Mouse (Mus musculus) adrenal gland, adult 8-10 months (tissue): Measurements from ENCODE around the gene Ccdc9b. TPM values are rescaled to one million over a fixed set of nuclear protein-coding genes. Genes with fewer than 3 reads are reported as not detected.

ENCODE experiments used
- DNase-seq: peaks from one replicate; pipeline ENCODE4 v3.0.0; 2022
- total RNA-seq, 4 experiments: library from RNA; stranded (reverse); gene quantifications; 2 replicates each; pipeline ENCODE4 v1.2.4; 2022

The Ccdc9b gene
- total RNA-seq, 4 experiments from 2014 or later, result 5.3 to 18.8 (median 11.2) TPM

DNA sequence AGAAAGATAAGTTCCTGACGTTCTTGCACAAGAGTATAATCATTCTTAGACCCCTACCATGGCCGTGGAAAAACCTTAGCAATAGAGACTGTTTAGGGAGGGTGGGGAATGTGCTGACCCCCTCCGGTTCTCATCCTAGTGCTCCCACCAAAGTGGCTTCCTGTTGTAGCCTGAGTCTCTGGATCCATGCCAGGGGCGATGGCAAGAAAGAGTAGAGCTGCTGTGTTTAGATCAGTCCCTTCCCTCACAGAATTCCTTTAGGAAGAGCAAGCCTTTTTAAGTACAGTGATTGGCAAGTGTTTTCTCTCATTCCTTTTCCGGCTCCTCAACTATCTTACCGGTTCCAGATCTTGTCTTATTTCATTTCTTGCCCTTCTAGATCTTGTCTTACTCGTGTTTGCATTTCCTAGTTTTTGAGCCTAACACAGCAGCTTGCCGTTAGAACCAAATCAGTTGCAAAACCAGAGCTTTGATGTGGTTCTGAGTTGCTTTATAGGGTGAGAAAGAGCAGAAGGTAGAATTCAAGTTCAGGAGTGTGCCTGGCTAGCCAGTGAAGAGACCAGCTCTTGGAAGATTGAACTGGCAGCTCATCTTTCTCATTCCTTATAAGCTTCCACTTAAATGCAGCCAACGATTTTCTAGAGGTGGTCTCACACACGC, 15.0 kb downstream of the Ccdc9b start:
- DNase-seq, result no peak

DNA sequence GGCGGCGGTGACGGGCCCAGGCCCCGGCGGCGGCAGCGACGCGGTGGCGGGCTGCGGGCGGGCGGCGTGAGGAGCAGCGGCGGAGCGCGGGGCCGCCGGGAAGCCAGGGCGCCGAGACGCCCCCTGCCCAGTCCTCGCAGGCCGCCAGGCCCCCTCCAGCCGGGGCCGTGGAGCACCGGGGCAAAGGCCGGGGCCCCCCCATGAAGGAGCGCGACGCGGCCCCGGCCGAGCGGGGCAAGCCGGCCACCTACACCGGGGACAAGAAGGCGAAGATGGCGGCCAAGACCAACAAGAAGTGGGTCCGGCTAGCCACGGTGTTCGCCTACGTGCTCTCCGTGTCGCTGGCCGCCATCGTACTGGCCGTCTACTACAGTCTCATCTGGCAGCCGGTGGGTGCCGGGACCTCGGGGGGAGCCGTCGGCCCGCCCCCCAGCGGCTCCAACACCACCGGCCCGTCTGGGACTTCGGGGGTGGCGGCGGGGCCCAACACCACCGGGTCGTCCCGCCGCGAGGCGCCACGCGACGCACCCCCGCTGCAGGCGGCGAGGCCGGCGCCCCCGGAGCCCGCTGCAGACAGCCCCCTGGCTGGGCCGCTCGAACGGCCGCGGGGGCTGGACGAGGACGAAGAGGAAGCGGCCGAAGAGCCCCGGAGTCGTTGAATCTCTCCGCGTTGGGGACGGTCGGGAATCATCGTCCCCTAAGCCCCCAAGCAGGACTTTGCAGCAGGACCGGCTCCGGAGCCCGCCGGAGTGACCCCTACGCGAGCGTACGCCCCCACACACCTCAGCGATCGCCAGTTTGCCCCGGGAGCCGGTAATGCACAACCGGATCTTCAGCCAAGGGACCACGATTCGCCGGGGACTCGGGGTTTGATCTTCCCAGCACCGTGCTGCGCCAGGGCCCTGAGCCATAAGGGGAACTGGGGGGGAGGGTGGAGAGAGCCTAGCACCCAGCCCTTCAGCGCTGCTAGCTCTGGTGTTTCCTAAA, 16.3 kb downstream of the Ccdc9b start:
- DNase-seq, result no peak

DNA sequence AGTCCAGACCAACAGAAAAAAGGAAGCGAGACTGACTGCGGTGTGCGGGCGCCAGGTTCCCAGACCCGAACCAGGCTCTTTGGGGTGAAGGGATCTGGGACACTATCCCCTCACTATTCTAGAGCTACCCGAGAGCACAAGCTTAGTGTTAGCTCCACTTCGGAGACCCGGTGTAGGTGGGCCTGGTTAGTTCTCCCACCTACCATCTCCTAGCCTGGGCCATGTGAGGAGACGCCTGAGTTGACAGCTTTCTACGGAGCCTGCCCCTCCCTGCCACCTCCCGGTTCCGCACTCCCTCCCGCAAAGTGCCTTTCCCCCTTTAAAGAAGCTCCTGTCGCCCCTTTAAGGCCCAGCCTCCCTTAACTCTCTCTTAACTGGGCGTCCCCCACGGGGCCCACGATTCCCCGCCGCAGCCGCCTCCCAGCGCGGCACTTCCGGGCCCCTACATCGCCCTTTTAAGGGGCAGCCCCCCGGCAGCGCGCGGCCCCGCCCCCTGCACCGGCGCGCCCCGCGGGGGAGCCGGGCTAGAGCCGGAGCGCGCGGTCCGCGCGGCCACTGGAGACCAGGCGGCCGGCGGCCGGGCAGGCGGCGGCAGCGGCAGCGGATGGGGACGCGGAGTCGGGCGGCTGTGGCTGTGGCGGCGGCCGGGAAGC, 17.1 kb downstream of the Ccdc9b start, which contains the start of gene Inafm2:
Gene Inafm2, plus strand, starts transcription at position 527 of the 653 bp plus-strand sequence.
- peak; percentile 91 for DNase-seq

DNA sequence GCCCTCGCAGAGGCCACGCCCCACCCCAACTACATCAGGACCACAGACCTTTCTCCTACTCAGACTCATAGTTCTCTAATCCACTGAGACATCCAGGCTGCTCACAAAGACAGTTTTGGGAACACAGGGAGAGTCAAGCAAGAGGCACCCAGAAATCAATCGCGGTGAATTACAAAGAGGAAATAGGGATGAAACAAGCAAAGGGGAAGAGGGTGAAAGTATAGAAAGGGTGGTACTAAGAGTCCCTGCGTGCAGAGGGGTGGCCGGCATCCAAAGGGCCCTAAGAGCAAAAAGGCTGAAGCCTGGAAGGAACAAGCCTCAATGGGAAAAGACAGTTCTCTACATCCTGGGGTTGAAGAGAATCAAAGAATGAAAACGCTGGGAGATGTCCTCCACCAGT, 17.8 kb downstream of the Ccdc9b start:
- DNase-seq, result no peak

DNA sequence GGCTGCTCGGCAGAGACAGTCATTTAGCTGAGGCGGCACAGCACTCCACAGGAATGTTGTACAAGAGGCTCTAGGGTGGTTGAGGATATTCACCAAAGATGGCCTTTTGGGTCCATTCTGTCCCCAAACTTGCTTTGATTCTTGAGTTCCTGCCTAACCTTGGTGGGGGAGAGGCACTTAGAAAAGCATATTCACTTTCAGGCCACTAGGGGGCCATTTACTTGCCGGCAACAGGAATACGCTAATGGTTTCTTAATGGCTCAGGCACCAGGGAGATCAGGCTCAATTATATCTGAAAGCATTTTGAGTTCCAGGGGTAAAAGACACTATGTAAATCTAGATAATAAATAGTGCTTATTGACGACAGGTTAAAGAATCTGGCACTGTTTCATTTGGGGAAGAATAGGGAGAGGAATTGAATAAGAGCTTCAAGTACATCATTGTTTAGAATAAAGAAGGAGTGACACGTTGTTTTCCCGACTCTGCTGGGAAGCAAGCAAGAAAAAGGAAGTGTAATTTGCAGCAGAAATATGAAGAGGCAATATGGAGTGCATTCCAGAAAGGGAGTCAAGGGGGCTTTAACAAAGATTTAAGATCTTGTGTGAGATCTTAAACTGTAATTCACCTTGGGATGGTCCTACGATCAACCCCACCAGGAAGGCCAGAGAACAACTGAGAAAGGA, 19.1 kb downstream of the Ccdc9b start:
- DNase-seq, result peak; percentile 18

DNA sequence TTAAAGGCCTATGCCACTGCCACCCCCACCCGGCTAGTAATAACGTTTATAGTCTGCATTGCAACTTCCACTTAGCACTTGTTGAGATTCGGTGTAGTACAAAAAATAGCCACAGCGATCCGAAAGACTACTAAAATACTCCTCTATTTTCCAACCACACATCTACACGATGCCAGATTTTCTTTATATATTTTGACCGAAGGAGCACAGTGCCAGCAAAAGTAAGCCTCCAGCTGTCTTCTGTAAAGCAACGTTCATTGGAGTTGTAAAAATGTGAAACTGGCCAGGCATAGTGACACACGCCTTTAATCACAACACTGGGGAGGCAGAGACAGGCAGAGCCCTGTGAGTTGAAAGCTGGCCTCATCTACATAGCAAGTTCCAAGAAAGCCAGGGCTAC, 21.3 kb downstream of the Ccdc9b start:
- no peak for DNase-seq

DNA sequence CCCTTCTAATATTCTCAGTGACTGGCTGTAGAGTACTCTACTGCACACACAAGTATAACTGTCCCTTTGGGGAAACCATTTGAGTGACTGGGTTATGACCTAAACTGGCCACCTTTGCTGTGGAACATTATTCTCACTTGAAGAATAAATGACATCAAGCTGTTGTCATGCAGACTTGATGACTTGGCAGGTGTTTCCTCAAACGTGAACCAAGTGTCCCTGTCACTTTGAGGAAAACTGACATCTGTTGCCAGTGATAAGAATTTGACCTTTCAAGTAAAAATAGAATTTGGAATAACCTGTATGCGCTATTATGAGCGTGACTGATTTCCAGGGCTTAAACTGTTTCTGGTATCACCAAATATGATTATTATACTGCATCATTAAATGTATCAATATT, 22.1 kb downstream of the Ccdc9b start:
- no peak for DNase-seq

DNA sequence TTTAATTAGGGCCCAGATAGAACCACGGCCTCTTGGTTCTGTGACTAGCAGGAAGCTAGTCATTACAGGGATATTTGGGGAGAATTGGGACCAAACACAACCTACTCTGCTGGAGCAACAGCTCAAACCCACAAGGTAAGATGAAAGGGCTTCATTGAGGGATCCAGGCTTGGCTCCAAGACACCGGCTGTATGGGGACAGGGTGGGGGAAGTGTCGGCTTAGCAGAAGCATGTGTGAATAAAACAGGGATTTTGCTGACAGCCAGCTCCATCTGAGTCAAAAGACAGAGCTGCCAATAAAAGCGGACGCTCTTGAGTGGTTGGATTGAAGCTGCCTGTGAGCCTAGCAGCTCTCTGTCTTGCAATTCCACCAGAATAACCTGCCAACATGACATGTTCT, 29.1 kb downstream of the Ccdc9b start:
- DNase-seq, result no peak

DNA sequence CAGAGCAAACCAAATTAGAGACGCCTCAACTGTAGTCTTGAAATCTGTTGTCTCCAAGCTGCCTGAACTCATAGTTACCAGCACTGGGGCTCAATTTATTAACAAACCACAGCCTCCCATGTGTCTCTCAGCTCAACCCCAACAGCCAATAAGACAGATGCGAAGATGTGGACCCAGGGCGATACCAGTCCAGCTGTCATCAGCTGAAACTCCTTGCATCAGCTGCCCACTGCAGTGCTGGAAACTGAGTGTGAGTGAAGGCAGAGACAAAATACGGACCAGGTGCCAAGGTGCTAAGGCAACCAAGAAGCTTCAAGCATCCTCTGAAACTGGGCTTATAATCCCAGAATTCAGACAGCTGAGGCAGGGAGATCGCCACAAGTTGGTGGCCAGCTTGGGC, 30.5 kb downstream of the Ccdc9b start:
- DNase-seq, result no peak

DNA sequence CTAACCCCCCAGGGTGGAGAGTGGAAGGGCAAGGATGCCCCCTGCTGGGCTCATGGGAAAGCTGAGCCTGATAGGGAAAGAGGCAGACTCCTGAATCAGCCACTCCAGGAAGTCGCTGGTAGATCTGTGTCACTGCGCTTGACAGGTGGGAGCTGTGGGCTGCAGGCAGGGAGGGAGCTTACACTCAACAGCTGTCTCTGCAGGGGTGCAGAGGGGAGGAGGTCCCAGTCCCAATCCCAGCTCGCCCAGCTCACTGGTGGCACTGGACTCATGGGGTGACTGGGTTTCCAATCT, 31.9 kb downstream of the Ccdc9b start:
- peak; percentile 79 for DNase-seq

DNA sequence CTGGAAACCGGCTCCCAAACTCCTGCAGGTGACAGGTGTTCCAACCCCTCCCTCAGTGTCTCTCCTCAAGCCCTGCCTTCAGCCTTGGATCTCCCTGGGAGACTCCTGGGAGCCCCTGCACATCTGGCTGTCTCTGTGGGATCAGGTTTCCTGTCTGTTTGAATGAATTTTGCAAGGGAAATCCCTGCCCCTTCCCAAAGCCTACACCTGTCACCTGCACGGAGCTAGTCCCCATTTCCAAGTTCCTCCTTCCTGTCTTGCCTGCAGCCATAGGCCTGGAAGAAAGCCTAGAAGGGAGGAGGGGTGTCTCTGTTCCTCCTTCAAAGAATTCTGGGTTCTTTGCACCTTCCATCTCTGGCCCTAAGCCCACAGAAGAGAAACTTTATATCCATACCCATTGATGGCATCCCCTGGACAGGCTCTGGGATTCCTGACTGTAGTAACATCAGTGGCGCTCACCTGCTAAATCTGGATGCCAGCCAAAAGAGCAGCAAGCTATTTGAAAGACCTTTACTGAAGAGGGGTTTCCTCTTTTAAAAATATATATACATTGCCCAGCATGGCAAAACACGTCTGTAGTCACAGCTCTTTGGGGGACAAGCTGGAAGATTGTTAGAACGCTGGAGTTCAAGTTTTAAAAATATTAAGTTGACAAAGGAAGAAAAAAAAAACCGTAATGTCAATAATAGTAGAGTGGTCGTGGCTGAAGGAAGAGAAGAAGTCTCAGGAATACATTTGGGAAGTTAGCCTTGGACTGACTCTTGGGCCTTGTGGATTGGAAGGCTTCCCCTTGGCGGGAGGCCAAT, 32.4 kb downstream of the Ccdc9b start:
- DNase-seq, result no peak

DNA sequence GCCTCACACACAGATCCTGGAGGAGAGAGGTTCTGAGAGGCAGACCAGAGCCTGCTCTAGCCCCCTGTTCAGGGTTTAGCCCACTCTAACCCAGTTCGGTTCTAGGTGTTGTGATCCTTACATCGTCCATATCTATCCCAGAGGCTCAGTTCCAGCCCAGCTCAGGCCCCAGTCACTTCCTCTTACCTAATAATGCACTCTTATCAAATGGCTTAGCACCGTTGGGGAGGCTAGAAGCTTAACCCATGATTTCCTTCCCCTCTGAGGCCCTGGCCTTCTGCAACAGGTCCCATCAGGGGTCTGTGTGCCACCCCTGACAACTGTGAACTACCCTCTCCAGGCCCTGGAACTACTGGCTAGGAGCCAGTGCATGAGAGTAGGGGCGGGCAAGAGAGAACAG, 33.3 kb downstream of the Ccdc9b start:
- no peak for DNase-seq

DNA sequence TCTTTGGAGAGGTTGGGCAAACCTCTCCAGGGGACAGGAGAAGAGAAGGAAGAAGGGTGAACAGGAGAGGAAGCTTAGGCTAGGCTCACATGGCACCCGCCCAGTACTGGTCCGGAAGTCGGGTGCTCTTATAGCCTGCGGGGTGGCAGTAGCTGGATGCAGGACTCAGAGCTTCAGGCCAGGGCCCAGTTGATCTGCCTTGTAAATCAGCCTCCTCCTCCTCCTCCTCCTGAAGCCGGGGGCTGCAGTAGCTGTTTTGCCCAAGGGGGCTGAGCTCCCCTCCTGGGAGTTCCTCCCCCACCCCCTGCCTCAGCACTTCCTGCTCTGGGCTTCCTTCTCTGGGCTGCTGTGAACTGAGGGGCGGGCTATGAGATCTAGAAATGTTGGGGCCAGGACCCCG, 34.1 kb downstream of the Ccdc9b start, which contains the start of gene Plcb2:
Gene Plcb2, minus strand, starts transcription at position 102 of the 400 bp plus-strand sequence.
- no peak for DNase-seq

DNA sequence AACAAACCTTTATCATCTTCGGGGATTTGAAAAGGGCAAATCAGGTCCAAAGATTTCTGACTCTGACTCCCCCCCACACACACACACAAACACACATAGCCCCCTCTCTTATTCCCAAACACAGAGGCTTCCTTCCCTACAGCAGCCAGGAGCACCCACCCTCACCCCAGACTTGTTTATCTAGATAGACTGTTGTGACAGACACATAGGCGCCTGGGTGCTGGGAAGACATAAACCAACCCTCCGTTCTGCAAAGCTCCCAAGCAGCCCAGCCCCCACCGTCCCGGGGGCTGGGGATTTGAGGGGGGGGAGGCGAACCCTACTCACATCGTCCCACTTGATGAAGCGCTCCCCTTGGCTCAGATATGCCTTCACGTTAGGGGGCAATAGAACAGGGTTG, 34.5 kb downstream of the Ccdc9b start:
- DNase-seq, result no peak

DNA sequence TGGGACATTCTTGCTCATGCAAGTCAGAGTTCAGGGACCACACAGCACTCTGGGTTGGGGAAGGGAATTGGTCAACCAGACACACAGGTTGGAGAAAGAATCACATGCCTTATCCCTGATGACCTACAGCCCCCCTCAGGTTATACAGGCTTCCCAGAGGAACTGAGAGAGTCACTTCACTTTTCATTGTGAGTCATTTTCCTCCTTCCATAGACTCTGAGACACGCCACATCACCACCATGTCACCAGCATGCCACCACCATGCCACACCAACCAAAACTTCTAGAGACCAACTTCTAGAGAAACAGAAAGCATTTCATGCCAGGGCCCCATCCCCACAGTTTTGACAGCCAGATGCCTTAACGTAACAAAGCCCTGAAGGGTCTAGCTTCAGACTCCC, 35.6 kb downstream of the Ccdc9b start:
- DNase-seq, result no peak

DNA sequence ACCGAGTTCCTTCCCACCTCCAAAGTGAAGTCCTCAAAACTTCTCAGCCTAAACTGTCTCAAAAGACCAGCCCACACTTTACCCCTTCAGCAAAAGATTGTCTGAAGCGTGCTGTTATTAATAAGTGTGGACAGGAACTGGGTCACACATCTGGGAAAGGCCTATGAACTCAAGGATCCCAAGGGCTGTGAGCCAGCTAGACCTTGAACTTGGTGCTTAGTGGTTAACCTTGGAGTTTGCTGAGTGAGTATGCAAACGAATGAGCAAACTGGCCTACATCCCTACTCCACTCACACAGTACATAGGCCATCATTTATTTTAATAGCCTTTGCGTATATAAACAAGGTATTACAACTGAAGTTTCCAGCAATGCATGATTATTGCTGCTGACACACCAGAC, 37.0 kb downstream of the Ccdc9b start:
- peak; percentile 76 for DNase-seq

DNA sequence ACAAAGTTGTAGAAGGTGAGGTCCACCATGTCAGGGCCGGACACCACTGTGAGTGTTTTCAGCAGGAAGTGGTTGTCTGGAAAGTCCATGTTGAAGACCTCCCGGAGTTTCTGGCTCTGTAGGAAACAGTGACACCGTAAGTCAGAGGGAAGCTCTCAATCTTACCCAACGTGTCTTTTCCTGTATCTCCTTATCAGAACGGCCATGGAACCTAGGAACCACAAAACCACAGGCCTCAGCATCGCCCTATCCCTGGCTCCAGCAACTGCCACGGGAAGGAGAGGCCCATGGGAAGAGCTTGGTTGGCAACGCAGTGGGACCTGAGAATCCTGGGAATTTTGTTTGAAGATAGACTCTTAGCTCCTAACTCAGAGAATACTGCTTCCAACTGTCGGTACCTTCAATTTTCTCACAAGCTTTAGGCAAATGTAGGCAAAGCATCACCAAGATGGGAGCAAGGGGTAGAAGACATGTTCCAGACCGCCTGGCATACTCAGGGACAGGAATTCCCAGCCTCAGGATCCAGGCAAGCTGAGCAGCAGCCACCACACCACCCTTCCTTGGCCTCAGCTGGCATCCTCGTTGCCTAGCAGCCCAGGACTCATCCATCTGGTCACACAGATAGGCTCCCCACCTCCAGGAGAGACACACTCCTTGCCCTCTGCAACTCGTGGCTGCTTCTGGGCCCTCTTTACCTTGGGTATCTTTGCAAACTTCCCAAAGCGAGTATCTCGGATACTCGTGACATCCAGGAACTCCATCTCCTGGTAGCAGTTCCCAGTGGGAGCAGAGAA, 38.6 kb downstream of the Ccdc9b start:
- no peak for DNase-seq

DNA sequence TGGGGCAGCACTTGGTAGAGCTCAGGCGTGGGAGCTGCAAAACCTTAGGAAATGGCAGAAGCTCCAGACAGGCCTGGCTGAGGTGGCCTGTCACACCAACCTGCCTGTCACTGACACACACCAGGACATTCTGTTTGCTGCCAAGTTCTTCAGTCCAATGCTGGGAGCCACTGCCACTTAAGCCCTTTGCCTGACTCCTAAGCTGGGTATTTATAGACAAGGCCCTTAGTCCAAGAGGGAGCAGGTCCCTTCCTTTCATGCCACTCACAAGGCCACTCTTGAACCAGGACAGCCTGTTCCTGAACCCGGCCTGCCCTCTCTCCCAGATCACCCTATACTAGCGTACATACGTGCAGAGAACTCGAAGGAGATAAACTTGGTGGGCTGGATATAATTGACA, 45.8 kb downstream of the Ccdc9b start:
- DNase-seq, result peak; percentile 1

DNA sequence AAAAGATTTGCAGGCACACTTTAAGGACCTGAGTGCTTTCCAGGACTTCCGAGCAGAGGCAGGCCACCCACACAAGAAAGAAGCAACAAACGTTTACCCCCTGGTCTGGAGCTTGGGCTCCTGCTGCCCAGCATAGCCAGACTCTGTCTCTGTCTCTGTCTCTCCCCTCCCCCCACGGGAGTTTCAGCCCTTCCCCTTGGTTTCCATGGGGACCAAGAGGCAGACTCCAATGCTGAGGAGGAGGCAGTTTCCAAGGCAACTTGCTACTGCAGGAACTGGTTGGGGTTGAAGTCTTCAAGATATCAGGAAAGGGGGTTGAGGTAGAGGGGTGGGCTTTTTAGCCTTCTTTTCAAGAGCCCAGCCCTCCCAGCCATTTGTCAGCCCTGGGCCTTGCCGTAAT, 48.2 kb downstream of the Ccdc9b start:
- DNase-seq, result no peak

DNA sequence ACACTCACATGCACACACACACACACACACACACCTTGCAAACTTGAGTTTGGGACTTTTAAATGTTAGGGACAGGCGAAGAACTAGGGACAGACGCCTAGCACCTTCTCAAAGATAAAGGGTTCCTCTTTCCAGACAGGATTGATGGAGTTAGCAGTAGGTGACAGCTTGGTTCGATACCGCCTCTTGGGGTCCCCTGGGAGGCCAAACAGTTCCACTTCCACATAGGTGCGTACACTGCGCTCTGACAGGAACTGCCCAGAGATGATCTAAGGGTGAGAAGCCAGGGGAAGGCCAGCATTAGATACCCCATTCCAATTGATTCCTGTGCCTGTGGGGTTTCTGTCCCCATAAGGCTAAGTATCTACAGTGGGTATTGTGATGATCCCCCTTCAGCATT, 48.8 kb downstream of the Ccdc9b start:
- DNase-seq, result no peak

DNA sequence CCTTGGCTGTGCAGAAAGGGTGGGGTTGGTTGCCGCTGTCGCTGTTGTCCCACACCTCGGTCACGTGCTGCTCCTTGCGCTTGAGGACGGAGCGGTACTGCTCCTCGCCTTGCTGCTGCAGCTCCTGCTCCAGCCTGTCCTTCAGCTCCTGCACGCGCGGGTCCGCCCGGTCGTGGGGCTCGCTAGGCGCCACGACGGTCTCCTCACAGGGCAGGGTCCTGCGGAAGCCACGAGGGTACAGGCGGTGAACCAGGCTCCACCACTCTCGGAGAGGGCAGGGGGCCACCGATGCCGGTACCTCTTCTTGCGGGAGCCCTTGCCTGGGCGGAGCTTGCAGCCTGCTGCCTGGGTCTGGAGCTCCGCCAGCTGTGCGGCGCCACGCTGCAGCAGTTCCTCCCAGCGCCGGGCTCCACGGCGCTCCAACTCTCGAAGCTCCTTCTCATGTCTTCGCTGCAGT, 51.4 kb downstream of the Ccdc9b start:
- no peak for DNase-seq
